Mouse (Mus musculus) thymus, adult 2 months (tissue): ENCODE results near the gene Emilin1.

ENCODE experiments used
- CTCF ChIP-seq: fragments of 200-500 bp; IDR thresholded peaks from 2 replicates; pipeline ENCODE4 v1.5.1; 2012; ENCODE audit warnings: mild to moderate bottlenecking, control low read depth, low read length, moderate library complexity, borderline replicate concordance; ENCODE audit not compliant: control insufficient read depth, poor library complexity, insufficient read depth; ENCODE audit errors: extremely low read depth
- POLR2A ChIP-seq: fragments of 200-500 bp; IDR thresholded peaks from 2 replicates; pipeline ENCODE4 v1.6.1; 2012; ENCODE audit warnings: mild to moderate bottlenecking, low read length, control low read depth, moderate library complexity; ENCODE audit not compliant: control insufficient read depth, poor library complexity, insufficient read depth; ENCODE audit errors: extremely low read depth

DNA sequence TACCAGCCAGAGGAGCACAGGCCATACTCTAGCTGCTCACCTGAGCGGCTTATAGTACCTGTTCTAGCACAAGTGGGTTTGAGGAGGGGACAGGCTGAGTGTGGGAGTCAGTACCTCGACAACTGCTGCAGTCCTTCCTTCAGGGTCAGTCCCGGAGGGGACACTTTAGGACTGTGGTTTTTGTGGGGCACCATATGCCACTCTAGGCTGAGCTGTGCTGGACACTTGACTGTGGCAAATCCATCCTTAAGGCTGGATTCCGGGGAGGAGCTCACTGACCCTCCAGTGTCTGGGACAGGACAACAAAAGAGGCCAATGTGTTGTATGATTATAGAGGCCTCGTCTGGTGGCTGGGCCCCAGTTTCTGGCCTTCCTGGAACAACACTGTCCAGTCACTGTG is 39.3 kb downstream of the Emilin1 start:
- TF ChIP-seq CTCF: no peak
- no peak for TF ChIP-seq POLR2A
